Mouse (Mus musculus): ENCODE data around the gene Card10. TPM values are rescaled to one million over a fixed set of nuclear protein-coding genes. Genes with fewer than 3 reads are reported as not detected.
A peak's percentile ranks its signal among the peaks of the same experiment; 100 is the strongest.

Card10 gene
- polyA plus RNA-seq, 1 experiment = 6.4 TPM

- no peak for DNase-seq (ENCODE audit: low read depth in 1 of 2, low spot score in 2 of 2)
- 77% methylated on average over 5 of the region's 5 CpGs for WGBS
- Histone ChIP-seq H3K36me3 (ENCODE audit: control insufficient read depth, insufficient read depth, low read length) (no peaks in the 10 kb centered on the region), H3K27ac (ENCODE audit: insufficient read depth, low read length) (no peak overlapping the region), H3K4me3 (ENCODE audit: extremely low read depth, insufficient read depth, insufficient read length) (no peak overlapping the region), H3K4me1 (ENCODE audit: control insufficient read depth, insufficient read depth, insufficient read length) (no peaks in the 10 kb centered on the region), H3K27me3 (ENCODE audit: control insufficient read depth, insufficient read depth, low read length) (no peaks in the 10 kb centered on the region)
- TF ChIP-seq POLR2A (IDR thresholded peaks at IDR 0.05; ENCODE audit: low read depth, low read length) (no peak), CTCF (IDR thresholded peaks at IDR 0.05; ENCODE audit: extremely low read depth, insufficient read depth, insufficient read length, insufficient replicate concordance) (no peak)
Measured at GRCm38 (mm10) chr15:78784520-78784919, 18.3 kb downstream of the Card10 start.

GRCm38 (mm10) chr15:78782348-78783103 is 20.3 kb downstream of the Card10 start:
- H3K27ac ChIP-seq (ENCODE audit: insufficient read depth, low read length) = no peak overlapping the region
- no peak overlapping the region for H3K4me3 ChIP-seq (ENCODE audit: extremely low read depth, insufficient read depth, insufficient read length)
- no peaks in the 10 kb centered on the region for H3K36me3 ChIP-seq (ENCODE audit: control insufficient read depth, insufficient read depth, low read length)
- no peaks in the 10 kb centered on the region for H3K4me1 ChIP-seq (ENCODE audit: control insufficient read depth, insufficient read depth, insufficient read length)
- TF ChIP-seq POLR2A (IDR thresholded peaks at IDR 0.05; ENCODE audit: low read depth, low read length) (no peak), CTCF (IDR thresholded peaks at IDR 0.05; ENCODE audit: extremely low read depth, insufficient read depth, insufficient read length, insufficient replicate concordance) (no peak)
- no peak for DNase-seq (ENCODE audit: low read depth in 1 of 2, low spot score in 2 of 2)
- WGBS = 75% methylated on average over 14 of the region's 14 CpGs
- H3K27me3 ChIP-seq (ENCODE audit: control insufficient read depth, insufficient read depth, low read length) = no peaks in the 10 kb centered on the region

DNA sequence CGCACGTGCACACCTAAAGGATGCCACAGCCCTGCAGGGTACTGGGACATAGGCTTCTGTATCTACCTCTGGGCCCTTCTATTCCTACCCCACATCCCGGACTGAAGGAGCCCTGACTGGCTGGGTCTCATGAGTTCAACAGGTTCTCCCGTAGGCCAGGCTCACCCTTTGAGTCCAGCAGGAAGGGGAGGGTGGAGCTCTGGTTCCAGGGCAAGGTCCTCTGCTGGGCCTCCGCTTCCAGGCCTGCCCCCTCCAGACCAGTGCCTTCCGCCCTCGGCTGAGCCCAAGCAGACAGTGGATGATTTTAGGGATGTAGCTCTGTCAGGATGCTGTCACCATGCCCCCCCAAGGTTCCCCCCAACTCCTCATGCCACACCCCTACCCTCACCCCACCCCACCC is 21.9 kb downstream of the Card10 start:
- H3K4me1 ChIP-seq (ENCODE audit: control insufficient read depth, insufficient read depth, insufficient read length) = no peaks in the 10 kb centered on the region
- DNase-seq (ENCODE audit: low read depth in 1 of 2, low spot score in 2 of 2) = no peak
- no peaks in the 10 kb centered on the region for H3K27me3 ChIP-seq (ENCODE audit: control insufficient read depth, insufficient read depth, low read length)
- H3K4me3 ChIP-seq (ENCODE audit: extremely low read depth, insufficient read depth, insufficient read length) = no peak overlapping the region
- H3K27ac ChIP-seq (ENCODE audit: insufficient read depth, low read length) = no peak overlapping the region
- no peaks in the 10 kb centered on the region; the same call in 1 of the 2 replicates for H3K36me3 ChIP-seq (ENCODE audit: control insufficient read depth, insufficient read depth, low read length)
- TF ChIP-seq CTCF (IDR thresholded peaks at IDR 0.05; ENCODE audit: extremely low read depth, insufficient read depth, insufficient read length, insufficient replicate concordance) (no peak), POLR2A (IDR thresholded peaks at IDR 0.05; ENCODE audit: low read depth, low read length) (no peak)
- WGBS = 85% methylated on average over 7 of the region's 7 CpGs

- Histone ChIP-seq H3K27me3 (ENCODE audit: control insufficient read depth, insufficient read depth, low read length) (no peaks in the 10 kb centered on the region), H3K27ac (ENCODE audit: insufficient read depth, low read length) (no peak overlapping the region)
- 92% methylated on average over 14 of the region's 14 CpGs for WGBS
Measured at GRCm38 (mm10) chr15:78780359-78780758, 22.5 kb downstream of the Card10 start.

GRCm38 (mm10) chr15:78779690-78780089 is 23.2 kb downstream of the Card10 start:
- no peaks in the 10 kb centered on the region for H3K27me3 ChIP-seq (ENCODE audit: control insufficient read depth, insufficient read depth, low read length)
- WGBS = 92% methylated on average over 5 of the region's 5 CpGs
- H3K36me3 ChIP-seq (ENCODE audit: control insufficient read depth, insufficient read depth, low read length) = no peaks in the 10 kb centered on the region; the same call in 1 of the 2 replicates
- TF ChIP-seq POLR2A (IDR thresholded peaks at IDR 0.05; ENCODE audit: low read depth, low read length) = no peak
- no peak for TF ChIP-seq CTCF (IDR thresholded peaks at IDR 0.05; ENCODE audit: extremely low read depth, insufficient read depth, insufficient read length, insufficient replicate concordance)
- H3K4me1 ChIP-seq (ENCODE audit: control insufficient read depth, insufficient read depth, insufficient read length) = no peaks in the 10 kb centered on the region
- H3K27ac ChIP-seq (ENCODE audit: insufficient read depth, low read length) = no peak overlapping the region
- DNase-seq (ENCODE audit: low read depth in 1 of 2, low spot score in 2 of 2) = no peak
- no peak overlapping the region for H3K4me3 ChIP-seq (ENCODE audit: extremely low read depth, insufficient read depth, insufficient read length)

More at GRCm38 (mm10) chr15:78780359-78780758, 22.5 kb downstream of the Card10 start:
- TF ChIP-seq CTCF (IDR thresholded peaks at IDR 0.05; ENCODE audit: extremely low read depth, insufficient read depth, insufficient read length, insufficient replicate concordance) = no peak
- TF ChIP-seq POLR2A (IDR thresholded peaks at IDR 0.05; ENCODE audit: low read depth, low read length) = no peak
- Histone ChIP-seq H3K4me3 (ENCODE audit: extremely low read depth, insufficient read depth, insufficient read length) (no peak overlapping the region), H3K4me1 (ENCODE audit: control insufficient read depth, insufficient read depth, insufficient read length) (no peaks in the 10 kb centered on the region), H3K36me3 (ENCODE audit: control insufficient read depth, insufficient read depth, low read length) (no peaks in the 10 kb centered on the region; the same call in 1 of the 2 replicates)
- DNase-seq (ENCODE audit: low read depth in 1 of 2, low spot score in 2 of 2) = no peak

DNA sequence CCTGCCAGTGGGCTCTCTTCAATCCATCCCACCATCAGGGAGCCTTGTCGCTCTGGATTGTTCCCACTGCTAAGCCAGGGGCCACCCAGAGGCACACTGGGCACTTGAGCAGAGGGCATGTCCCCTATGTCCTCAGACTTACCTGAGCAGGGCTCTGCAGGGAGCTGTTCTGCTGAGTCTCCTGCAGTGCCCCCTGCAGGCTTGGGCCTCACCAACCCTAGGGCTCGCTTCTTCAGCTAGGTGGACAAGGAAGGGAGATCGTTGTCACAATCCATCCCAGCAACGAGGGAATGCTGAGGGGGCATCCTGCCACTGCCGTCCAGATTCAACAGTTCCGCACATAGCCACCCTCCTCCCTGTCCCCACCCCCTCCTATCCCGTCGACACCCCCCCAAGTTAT is 23.6 kb downstream of the Card10 start:
- 84% methylated on average over 8 of the region's 8 CpGs for WGBS
- Histone ChIP-seq H3K27ac (ENCODE audit: insufficient read depth, low read length) (no peak overlapping the region), H3K4me3 (ENCODE audit: extremely low read depth, insufficient read depth, insufficient read length) (no peak overlapping the region), H3K27me3 (ENCODE audit: control insufficient read depth, insufficient read depth, low read length) (no peaks in the 10 kb centered on the region), H3K4me1 (ENCODE audit: control insufficient read depth, insufficient read depth, insufficient read length) (no peaks in the 10 kb centered on the region), H3K36me3 (ENCODE audit: control insufficient read depth, insufficient read depth, low read length) (no peaks in the 10 kb centered on the region; the same call in 1 of the 2 replicates)
- peak; percentile 18; the same call in 1 of the 2 replicates for TF ChIP-seq CTCF (IDR thresholded peaks at IDR 0.05; ENCODE audit: extremely low read depth, insufficient read depth, insufficient read length, insufficient replicate concordance)
- no peak for TF ChIP-seq POLR2A (IDR thresholded peaks at IDR 0.05; ENCODE audit: low read depth, low read length)
- no peak for DNase-seq (ENCODE audit: low read depth in 1 of 2, low spot score in 2 of 2)

Measured in spleen, adult 2 months (tissue).